ENCODE assay signal across 8 mouse cellular contexts in the genomic region with DNA sequence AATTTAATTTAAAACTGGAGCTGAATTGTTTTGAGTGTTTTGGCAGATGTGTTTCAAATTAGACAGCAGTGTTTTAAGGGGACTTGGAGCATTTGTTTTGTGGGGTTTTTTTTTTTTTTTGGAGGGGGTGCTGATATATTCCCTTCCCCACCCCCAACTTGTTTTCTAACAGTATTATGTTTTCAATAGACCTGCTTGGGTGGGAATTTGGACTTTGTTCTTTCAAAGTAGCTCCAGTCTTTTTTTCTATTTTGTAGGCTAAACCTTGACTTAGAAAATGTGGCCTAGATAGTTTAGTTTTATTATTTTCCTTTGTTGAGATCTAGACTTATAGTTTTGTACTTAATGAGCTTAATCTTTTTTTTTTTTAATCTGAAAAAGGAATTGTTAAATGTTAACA.
DNase-seq lines count a peak whose midpoint lies in the region; ATAC-seq lines count a peak whose summit lies in the region.

No protein-coding gene starts in this region.

- peak overlapping the region; percentile 67 for H3K9ac ChIP-seq in kidney, embryonic 16.5 days (replicated peaks; ENCODE audit: low read length)
- H3K9ac ChIP-seq in hindbrain, embryonic 15.5 days = peak overlapping the region; percentile 40
- no peak overlapping the region for H3K9ac ChIP-seq in midbrain, embryonic 15.5 days

- H3K9me3 ChIP-seq in kidney, embryonic 16.5 days (ENCODE audit: low read length) = no peaks in the 10 kb centered on the region
- no peaks in the 10 kb centered on the region for H3K9me3 ChIP-seq in hindbrain, embryonic 15.5 days
- no peaks in the 10 kb centered on the region for H3K9me3 ChIP-seq in midbrain, embryonic 15.5 days

- no peak for ATAC-seq in kidney, embryonic 16.5 days (ENCODE audit: low FRiP score, low TSS enrichment)
- no peak for ATAC-seq in hindbrain, embryonic 15.5 days (ENCODE audit: low FRiP score, low read depth)
- no peak for ATAC-seq in midbrain, embryonic 15.5 days (replicated peaks)
- ATAC-seq in activated CD4-positive, CD25-positive, alpha-beta regulatory T cell, adult 4 months = no peak

- peak overlapping the region; percentile 82 for H3K27ac ChIP-seq in kidney, embryonic 16.5 days (ENCODE audit: low read length)
- H3K27ac ChIP-seq in hindbrain, embryonic 15.5 days (replicated peaks) = peak overlapping the region; percentile 95
- peak overlapping the region; percentile 96 for H3K27ac ChIP-seq in midbrain, embryonic 15.5 days

- DNase-seq in kidney, postnatal 25 days = no peak
- DNase-seq in c-Kit-negative CD71-positive TER-119-positive erythroid progenitor cells, embryonic 14.5 days (ENCODE audit: low read depth, low spot score) = peak; percentile 13
- DNase-seq in thymus, postnatal 0 days (ENCODE audit: low spot score) = no peak
- no peak for DNase-seq in ovary, postnatal 36 days (ENCODE audit: low spot score)

- peak overlapping the region; percentile 71 for H3K4me2 ChIP-seq in kidney, embryonic 16.5 days (replicated peaks; ENCODE audit: low read depth, low read length)
- peak overlapping the region; percentile 65 for H3K4me2 ChIP-seq in hindbrain, embryonic 15.5 days
- H3K4me2 ChIP-seq in midbrain, embryonic 15.5 days = peak overlapping the region; percentile 53

- H3K36me3 ChIP-seq in kidney, embryonic 16.5 days (ENCODE audit: insufficient read depth, low read length) = 0 out of 2 replicates have a peak, but pooled peaks cover 2% of the 10 kb centered on the region
- no peaks in the 10 kb centered on the region for H3K36me3 ChIP-seq in hindbrain, embryonic 15.5 days
- H3K36me3 ChIP-seq in midbrain, embryonic 15.5 days (replicated peaks) = no peaks in the 10 kb centered on the region

- H3K4me1 ChIP-seq in kidney, embryonic 16.5 days (ENCODE audit: insufficient read depth, low read length) = peaks cover 29% of the 10 kb centered on the region
- H3K4me1 ChIP-seq in hindbrain, embryonic 15.5 days (replicated peaks) = peaks cover 41% of the 10 kb centered on the region
- peaks cover 23% of the 10 kb centered on the region for H3K4me1 ChIP-seq in midbrain, embryonic 15.5 days

- no peaks in the 10 kb centered on the region for H3K27me3 ChIP-seq in kidney, embryonic 16.5 days (ENCODE audit: insufficient read depth, low read length)
- H3K27me3 ChIP-seq in hindbrain, embryonic 15.5 days = no peaks in the 10 kb centered on the region
- H3K27me3 ChIP-seq in midbrain, embryonic 15.5 days (replicated peaks) = no peaks in the 10 kb centered on the region

- H3K4me3 ChIP-seq in kidney, embryonic 16.5 days (ENCODE audit: low read length) = peak overlapping the region; percentile 51
- peak overlapping the region; percentile 49 for H3K4me3 ChIP-seq in hindbrain, embryonic 15.5 days
- peak overlapping the region; percentile 45 for H3K4me3 ChIP-seq in midbrain, embryonic 15.5 days
